Mouse (Mus musculus) heart, embryonic 13.5 days (tissue): ENCODE measurements around the gene Lyar. TPM values are rescaled to one million over a fixed set of nuclear protein-coding genes. Genes with fewer than 3 reads are reported as not detected.

Experiments used
- ATAC-seq: fragments of 200-750 bp; cut with Nextera tagmentation; 2 replicates; pipeline ENCODE4 v1.8.0; 2017; ENCODE audit warnings: moderate TSS enrichment; ENCODE audit not compliant: insufficient number of reproducible peaks, low FRiP score, low TSS enrichment; ENCODE audit errors: extremely low read depth
- H3K27ac ChIP-seq: fragments of 300-500 bp; sonication (generic); replicated peaks from 2 replicates; pipeline ENCODE4 v1.5.1; 2015; ENCODE audit warnings: moderate library complexity, mild to moderate bottlenecking, inconsistent platforms
- H3K27me3 ChIP-seq: fragments of 300-500 bp; sonication (generic); replicated peaks from 2 replicates; pipeline ENCODE4 v1.6.1; 2015; ENCODE audit warnings: mild to moderate bottlenecking, inconsistent platforms
- H3K36me3 ChIP-seq: fragments of 300-500 bp; sonication (generic); 2 replicates; pipeline ENCODE4 v1.6.1; 2015; ENCODE audit warnings: mild to moderate bottlenecking, inconsistent platforms
- H3K4me1 ChIP-seq: fragments of 300-500 bp; sonication (generic); 2 replicates; pipeline ENCODE4 v1.6.1; 2015; ENCODE audit warnings: inconsistent platforms
- H3K4me2 ChIP-seq: fragments of 300-500 bp; sonication (generic); 2 replicates; pipeline ENCODE4 v1.6.1; 2015; ENCODE audit warnings: inconsistent platforms, mild to moderate bottlenecking, moderate library complexity
- H3K4me3 ChIP-seq: fragments of 300-500 bp; sonication (generic); 2 replicates; pipeline ENCODE4 v1.5.1; 2015; ENCODE audit warnings: moderate library complexity, mild to moderate bottlenecking, inconsistent platforms
- H3K9ac ChIP-seq: fragments of 300-500 bp; sonication (generic); 2 replicates; pipeline ENCODE4 v1.6.1; 2015; ENCODE audit warnings: inconsistent platforms, mild to moderate bottlenecking, moderate library complexity
- H3K9me3 ChIP-seq: fragments of 300-500 bp; sonication (generic); 2 replicates; pipeline ENCODE4 v1.6.1; 2016; ENCODE audit warnings: inconsistent platforms
- WGBS: fragments of 180-500 bp; shearing (Covaris S2); methylation state at CpG from one replicate; pipeline ENCODE4 v1.1.7; 2015; ENCODE audit warnings: mixed read lengths; 5-methylcytosine and 5-hydroxymethylcytosine counted together
- polyA plus RNA-seq: library from polyadenylated mRNA; unstranded; fragments of >200 nt; fragmentation: Nextera tagmentation; extraction: Ambion mirVana; gene quantifications from 2 replicates; pipeline ENCODE4 v1.2.1, GENCODE M21; 2015

The Lyar gene
- polyA plus RNA-seq = 50.6 and 52.3 TPM in 2 replicates

- ATAC-seq = peak; percentile 81
- peak within 1 kb of the TSS; percentile 85 for H3K4me2 ChIP-seq
- under 1% methylated on average over 55 of the region's 55 CpGs for WGBS
- peaks cover 25% of the 10 kb centered on the region for H3K4me1 ChIP-seq
- peak within 1 kb of the TSS; percentile 90 for H3K4me3 ChIP-seq
- H3K36me3 ChIP-seq = peaks cover 36% of the 10 kb centered on the region
- no peaks in the 10 kb centered on the region for H3K9me3 ChIP-seq
- peak within 1 kb of the TSS; percentile 95 for H3K9ac ChIP-seq
- peak within 1 kb of the TSS; percentile 68 for H3K27ac ChIP-seq
- H3K27me3 ChIP-seq = no peaks in the 10 kb centered on the region
Observed at GRCm38 (mm10) chr5:38220328-38220912, at the start of gene Lyar, which contains the start of gene Zbtb49. TSS of gene Lyar (plus strand) at chr5:38220470. TSS of gene Zbtb49 (minus strand) at chr5:38220457.

GRCm38 (mm10) chr5:38173766-38174165, 46.5 kb upstream of the Lyar start:
- 32% methylated on average over 5 of the region's 5 CpGs for WGBS
- ATAC-seq = no peak

GRCm38 (mm10) chr5:38174256-38174912, 45.9 kb upstream of the Lyar start:
- Histone ChIP-seq H3K36me3 (no peaks in the 10 kb centered on the region), H3K27ac (no peak overlapping the region), H3K27me3 (peaks cover 23% of the 10 kb centered on the region; the same call in 1 of the 2 replicates), H3K4me2 (no peak overlapping the region), H3K4me1 (no peaks in the 10 kb centered on the region), H3K4me3 (no peak overlapping the region), H3K9ac (no peak overlapping the region), H3K9me3 (no peaks in the 10 kb centered on the region)
- ATAC-seq = no peak
- 75% methylated on average over 16 of the region's 16 CpGs for WGBS

More at GRCm38 (mm10) chr5:38173766-38174165, 46.5 kb upstream of the Lyar start:
- Histone ChIP-seq H3K9ac (no peak overlapping the region), H3K27me3 (peaks cover 23% of the 10 kb centered on the region; the same call in 1 of the 2 replicates), H3K27ac (no peak overlapping the region), H3K4me3 (no peak overlapping the region), H3K36me3 (no peaks in the 10 kb centered on the region), H3K9me3 (no peaks in the 10 kb centered on the region), H3K4me1 (no peaks in the 10 kb centered on the region), H3K4me2 (no peak overlapping the region)

- H3K4me1 ChIP-seq = no peaks in the 10 kb centered on the region
- peaks cover 3% of the 10 kb centered on the region; the same call in 1 of the 2 replicates for H3K9me3 ChIP-seq
- H3K4me2 ChIP-seq = no peak overlapping the region
- no peaks in the 10 kb centered on the region; the same call in 1 of the 2 replicates for H3K27me3 ChIP-seq
- WGBS = 75% methylated on average over 6 of the region's 6 CpGs
- ATAC-seq = no peak
- no peak overlapping the region for H3K27ac ChIP-seq
- no peak overlapping the region for H3K4me3 ChIP-seq
- no peaks in the 10 kb centered on the region for H3K36me3 ChIP-seq
- H3K9ac ChIP-seq = no peak overlapping the region
Observed at GRCm38 (mm10) chr5:38184688-38185285, 35.5 kb upstream of the Lyar start.

- H3K9ac ChIP-seq = no peak overlapping the region
- no peak overlapping the region for H3K4me2 ChIP-seq
- no peak overlapping the region for H3K27ac ChIP-seq
- H3K9me3 ChIP-seq = peaks cover 3% of the 10 kb centered on the region; the same call in 1 of the 2 replicates
- no peaks in the 10 kb centered on the region for H3K36me3 ChIP-seq
- ATAC-seq = no peak
- no peaks in the 10 kb centered on the region; the same call in 1 of the 2 replicates for H3K27me3 ChIP-seq
- H3K4me1 ChIP-seq = no peaks in the 10 kb centered on the region
- no peak overlapping the region for H3K4me3 ChIP-seq
- WGBS = 78% methylated on average over 2 of the region's 2 CpGs
Observed at GRCm38 (mm10) chr5:38187006-38187405, 33.3 kb upstream of the Lyar start.

- H3K27me3 ChIP-seq = no peaks in the 10 kb centered on the region
- no peak overlapping the region for H3K4me3 ChIP-seq
- 83% methylated on average over 3 of the region's 3 CpGs for WGBS
- no peak for ATAC-seq
- peaks cover 3% of the 10 kb centered on the region; the same call in 1 of the 2 replicates for H3K9me3 ChIP-seq
- H3K27ac ChIP-seq = no peak overlapping the region
- H3K4me1 ChIP-seq = no peaks in the 10 kb centered on the region
- no peaks in the 10 kb centered on the region for H3K36me3 ChIP-seq
- H3K9ac ChIP-seq = no peak overlapping the region
- no peak overlapping the region for H3K4me2 ChIP-seq
Observed at GRCm38 (mm10) chr5:38190907-38191306, 29.4 kb upstream of the Lyar start.

- Histone ChIP-seq H3K9me3 (no peaks in the 10 kb centered on the region), H3K27ac (no peak overlapping the region), H3K4me2 (no peak overlapping the region), H3K4me3 (no peak overlapping the region), H3K27me3 (no peaks in the 10 kb centered on the region), H3K4me1 (no peaks in the 10 kb centered on the region), H3K9ac (no peak overlapping the region), H3K36me3 (peaks cover 11% of the 10 kb centered on the region)
- no peak for ATAC-seq
- WGBS = 29% methylated on average over 2 of the region's 2 CpGs
Observed at GRCm38 (mm10) chr5:38194946-38195345, 25.3 kb upstream of the Lyar start.

GRCm38 (mm10) chr5:38195941-38196340, 24.3 kb upstream of the Lyar start:
- Histone ChIP-seq H3K36me3 (peaks cover 19% of the 10 kb centered on the region), H3K27me3 (no peaks in the 10 kb centered on the region), H3K4me3 (no peak overlapping the region), H3K9me3 (no peaks in the 10 kb centered on the region), H3K4me1 (no peaks in the 10 kb centered on the region), H3K27ac (no peak overlapping the region), H3K4me2 (no peak overlapping the region), H3K9ac (no peak overlapping the region)
- ATAC-seq = no peak

- no peak for ATAC-seq
- Histone ChIP-seq H3K27me3 (no peaks in the 10 kb centered on the region), H3K36me3 (peaks cover 29% of the 10 kb centered on the region), H3K4me3 (no peak overlapping the region), H3K9me3 (no peaks in the 10 kb centered on the region), H3K4me2 (no peak overlapping the region), H3K9ac (0 out of 2 replicates have a peak overlapping the region, but pooled peaks have one; percentile 25), H3K27ac (no peak overlapping the region), H3K4me1 (no peaks in the 10 kb centered on the region)
- 48% methylated on average over 5 of the region's 5 CpGs for WGBS
Observed at GRCm38 (mm10) chr5:38196821-38197481, 23.3 kb upstream of the Lyar start.

- Histone ChIP-seq H3K9me3 (no peaks in the 10 kb centered on the region), H3K4me1 (no peaks in the 10 kb centered on the region), H3K27me3 (no peaks in the 10 kb centered on the region), H3K4me2 (no peak overlapping the region), H3K9ac (no peak overlapping the region), H3K4me3 (no peak overlapping the region), H3K27ac (no peak overlapping the region), H3K36me3 (peaks cover 34% of the 10 kb centered on the region)
- no peak for ATAC-seq
- 17% methylated on average over 7 of the region's 7 CpGs for WGBS
Observed at GRCm38 (mm10) chr5:38197482-38197823, 22.8 kb upstream of the Lyar start.

GRCm38 (mm10) chr5:38199686-38200085, 20.6 kb upstream of the Lyar start:
- Histone ChIP-seq H3K27me3 (no peaks in the 10 kb centered on the region), H3K4me3 (no peak overlapping the region), H3K27ac (no peak overlapping the region), H3K4me1 (no peaks in the 10 kb centered on the region), H3K36me3 (peaks cover 57% of the 10 kb centered on the region), H3K4me2 (no peak overlapping the region), H3K9me3 (no peaks in the 10 kb centered on the region), H3K9ac (no peak overlapping the region)
- no peak for ATAC-seq
- WGBS = 90% methylated on average over 2 of the region's 2 CpGs
